Mouse (Mus musculus) layer of hippocampus, adult 8-10 months (tissue): ENCODE data around the gene Slc26a11. TPM values are rescaled to one million over a fixed set of nuclear protein-coding genes. Genes with fewer than 3 reads are reported as not detected.

Source experiments
- DNase-seq, 2 experiments: peaks; one replicate each; pipeline ENCODE4 v3.0.0; 2022; ENCODE audit warnings: low spot score in 2 of 2
- total RNA-seq, 4 experiments: library from RNA; stranded (reverse); gene quantifications; 2 replicates each; pipeline ENCODE4 v1.2.4; 2022

The Slc26a11 gene
- total RNA-seq, result 1 to 10 TPM; 6.0 to 6.9 (median 6.3) TPM

- peak; percentile 49 to 67 for DNase-seq
These were observed at the start of gene Slc26a11, which contains the start of gene Sgsh for GRCm38 (mm10) chr11:119355443-119356385. Gene Slc26a11, plus strand, starts transcription at chr11:119355557. Gene Sgsh, minus strand, starts transcription at chr11:119355536.

GRCm38 (mm10) chr11:119306762-119307657, 48.3 kb upstream of the Slc26a11 start:
- no peak for DNase-seq

- no peak for DNase-seq
These were observed 47.8 kb upstream of the Slc26a11 start, which contains the start of gene Card14 for GRCm38 (mm10) chr11:119307658-119307867. Gene Card14, plus strand, starts transcription at chr11:119307768.

DNA sequence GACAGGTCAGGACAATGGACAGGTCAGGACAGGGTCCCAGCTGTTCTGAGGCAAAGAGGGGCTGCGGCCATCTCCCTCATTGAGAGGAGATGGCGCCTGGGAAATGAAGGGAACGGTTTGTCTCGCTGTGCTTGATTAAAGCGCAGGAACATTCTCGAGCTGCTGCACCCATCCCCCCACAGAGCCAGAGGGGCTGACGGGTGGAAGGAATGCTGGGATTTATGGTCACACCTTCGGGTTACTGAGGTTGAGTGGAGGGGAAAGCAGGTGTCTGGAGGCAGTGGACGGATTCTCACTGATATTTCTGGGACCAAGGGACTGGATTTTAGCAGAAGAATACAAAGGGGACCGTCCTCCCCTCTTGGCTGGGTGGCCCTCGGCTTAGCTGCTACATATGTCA, 47.4 kb upstream of the Slc26a11 start:
- DNase-seq, result no peak

GRCm38 (mm10) chr11:119310621-119311020, 44.7 kb upstream of the Slc26a11 start:
- no peak for DNase-seq

- DNase-seq, result no peak
These were observed 41.0 kb upstream of the Slc26a11 start for GRCm38 (mm10) chr11:119314252-119314936.

- DNase-seq, result no peak
These were observed 38.6 kb upstream of the Slc26a11 start for GRCm38 (mm10) chr11:119316720-119317119.

DNA sequence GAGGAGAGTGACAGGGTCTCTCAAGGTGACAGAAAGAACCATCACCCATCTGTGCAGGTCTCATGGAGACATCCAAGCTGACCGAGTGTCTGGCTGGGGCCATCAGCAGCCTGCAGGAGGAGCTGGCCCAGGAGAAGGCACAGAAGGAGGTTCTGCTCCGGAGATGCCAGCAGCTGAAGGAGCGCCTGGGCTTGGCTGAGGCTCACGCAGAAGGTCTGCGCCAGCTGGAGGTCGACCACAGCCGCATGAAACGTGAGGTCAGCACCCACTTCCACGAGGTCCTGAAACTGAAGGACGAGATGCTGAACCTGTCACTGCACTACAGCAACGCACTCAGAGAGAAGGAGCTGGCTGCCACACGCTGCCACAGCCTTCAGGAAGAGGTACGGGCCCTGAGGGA, 32.8 kb upstream of the Slc26a11 start:
- no peak for DNase-seq

DNA sequence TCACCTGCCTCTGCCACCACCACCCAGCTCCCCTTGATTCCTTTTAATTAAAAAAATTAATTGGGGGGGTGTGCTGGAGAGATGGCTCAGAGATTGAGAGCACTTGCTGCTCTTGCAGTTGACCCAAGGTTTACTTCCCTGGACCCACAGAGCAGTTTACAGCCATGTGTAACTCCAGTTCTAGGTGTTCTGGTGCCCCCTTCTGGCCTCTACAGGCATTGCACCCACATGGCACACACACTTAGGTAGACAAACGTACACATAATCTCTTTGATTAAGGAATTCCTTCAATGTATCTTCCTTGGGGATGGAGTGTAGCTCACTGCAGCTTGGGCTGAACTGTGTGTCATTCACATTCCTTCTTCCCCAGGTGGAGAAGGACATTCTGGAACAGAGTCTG, 30.3 kb upstream of the Slc26a11 start:
- no peak for DNase-seq

DNA sequence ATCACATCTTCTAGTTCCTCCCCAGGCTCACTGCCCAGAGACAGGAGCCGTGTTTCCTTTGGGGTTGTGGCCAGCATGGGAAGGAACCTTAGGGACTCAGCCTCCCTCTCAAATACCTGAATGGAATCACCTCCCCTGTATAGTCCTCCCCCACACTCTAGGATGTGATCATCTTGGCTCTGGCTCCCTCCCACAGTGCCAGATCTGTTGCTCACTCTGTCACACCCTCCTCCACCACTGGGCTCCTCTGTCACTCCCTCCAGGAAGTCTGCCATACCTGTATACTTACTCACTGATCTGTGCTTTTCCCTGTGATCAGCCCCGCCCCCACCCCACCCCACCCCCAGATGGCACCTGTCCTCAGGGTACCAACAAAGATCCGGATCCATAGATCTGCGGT, 24.8 kb upstream of the Slc26a11 start:
- no peak for DNase-seq

GRCm38 (mm10) chr11:119331970-119332369, 23.4 kb upstream of the Slc26a11 start:
- DNase-seq, result no peak

DNA sequence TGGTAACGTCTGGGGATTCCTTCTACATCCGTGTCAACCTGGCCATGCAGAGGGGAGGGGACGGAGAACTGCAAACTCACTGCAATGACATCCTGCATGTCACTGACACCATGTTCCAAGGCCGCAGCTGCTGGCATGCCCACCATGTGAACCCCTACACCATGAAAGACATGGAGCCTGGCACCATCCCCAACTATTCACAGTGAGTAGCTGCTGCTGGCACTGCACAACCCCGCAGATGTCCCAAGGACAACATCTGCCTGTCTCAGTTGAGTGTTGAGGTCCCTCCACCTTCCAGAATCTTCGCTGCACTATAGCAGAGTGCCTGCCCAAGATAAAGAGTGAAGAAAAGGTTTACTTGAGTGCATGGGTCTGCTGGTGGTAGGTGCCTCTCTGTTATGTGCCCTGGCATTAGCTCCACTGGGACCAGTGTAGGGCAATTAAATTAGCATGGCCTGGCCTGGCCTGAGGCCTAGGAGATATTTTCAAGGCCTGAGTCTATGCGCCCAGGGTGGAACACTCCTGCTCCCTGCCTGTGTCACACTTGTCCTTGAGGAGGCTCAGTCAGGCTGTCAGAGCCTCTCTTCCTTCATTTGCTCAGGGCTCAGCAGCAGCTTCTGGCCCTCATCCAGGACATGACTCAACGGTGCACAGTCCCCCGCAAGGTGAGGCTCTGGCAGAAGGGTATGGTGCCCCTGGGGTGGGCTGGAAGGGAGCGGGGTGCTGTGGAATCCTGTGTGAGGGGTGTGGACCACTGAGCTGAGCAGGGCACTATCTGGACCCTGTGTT, 16.9 kb upstream of the Slc26a11 start:
- DNase-seq, result no peak

DNA sequence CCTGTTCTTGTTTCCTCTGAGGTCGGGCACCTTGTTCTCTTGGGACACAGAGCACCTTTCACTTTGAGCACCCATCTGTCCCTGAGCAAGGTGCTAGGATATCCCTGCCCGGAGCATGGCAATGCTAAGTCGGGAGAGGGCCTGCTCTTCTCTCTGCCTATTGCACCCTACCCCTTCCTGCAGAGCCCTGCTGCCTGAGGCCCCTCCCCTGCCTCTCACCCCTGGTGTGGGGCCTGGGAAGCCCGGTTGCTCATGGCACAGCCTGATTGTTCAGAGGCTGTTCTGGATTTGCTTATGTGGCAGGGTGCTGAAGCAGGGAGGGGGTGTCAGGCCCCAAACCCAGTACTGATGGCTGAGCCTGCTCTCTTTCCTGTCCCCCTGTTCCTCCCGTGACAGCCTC, 16.2 kb upstream of the Slc26a11 start:
- DNase-seq, result no peak

DNA sequence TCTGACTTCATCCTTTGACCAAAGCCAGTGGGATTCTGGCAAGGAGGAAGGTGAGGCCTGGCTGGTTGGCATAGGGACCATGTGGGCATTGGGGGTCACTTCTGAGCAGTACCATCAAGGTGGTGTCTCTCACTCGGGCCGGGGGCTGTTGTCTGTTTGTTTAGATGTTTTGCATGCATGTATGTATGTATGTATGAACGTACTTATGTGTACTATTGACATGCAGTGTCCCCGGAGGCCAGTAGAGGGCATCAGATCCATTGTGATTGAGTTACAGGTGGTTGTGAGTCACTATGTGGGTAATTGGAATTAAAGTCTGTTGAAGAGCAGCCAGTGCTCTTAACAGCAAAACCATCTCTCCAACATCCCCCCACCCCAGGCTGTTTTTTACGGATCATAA, 15.7 kb upstream of the Slc26a11 start:
- peak; percentile 54 to 82 for DNase-seq

- DNase-seq, result no peak
These were observed 11.2 kb upstream of the Slc26a11 start for GRCm38 (mm10) chr11:119344178-119344577.

- DNase-seq, result no peak
These were observed 10.5 kb upstream of the Slc26a11 start for GRCm38 (mm10) chr11:119344865-119345264.

- no peak for DNase-seq
These were observed 8.2 kb upstream of the Slc26a11 start for GRCm38 (mm10) chr11:119347125-119347524.

GRCm38 (mm10) chr11:119352113-119352512, 3.2 kb upstream of the Slc26a11 start:
- DNase-seq, result no peak

- DNase-seq, result no peak
These were observed 1.4 kb upstream of the Slc26a11 start for GRCm38 (mm10) chr11:119353946-119354345.

GRCm38 (mm10) chr11:119354798-119355442, 437 bp upstream of the Slc26a11 start:
- no peak for DNase-seq
